Mouse (Mus musculus) kidney, postnatal 36 days (tissue): ENCODE measurements around the gene Hk2.

Source experiments
- DNase-seq, 2 experiments: peaks; one replicate each; pipeline ENCODE4 v3.0.0; 2021 to 2022; ENCODE audit warnings: mixed read lengths in 2 of 2

Hk2 gene

DNA sequence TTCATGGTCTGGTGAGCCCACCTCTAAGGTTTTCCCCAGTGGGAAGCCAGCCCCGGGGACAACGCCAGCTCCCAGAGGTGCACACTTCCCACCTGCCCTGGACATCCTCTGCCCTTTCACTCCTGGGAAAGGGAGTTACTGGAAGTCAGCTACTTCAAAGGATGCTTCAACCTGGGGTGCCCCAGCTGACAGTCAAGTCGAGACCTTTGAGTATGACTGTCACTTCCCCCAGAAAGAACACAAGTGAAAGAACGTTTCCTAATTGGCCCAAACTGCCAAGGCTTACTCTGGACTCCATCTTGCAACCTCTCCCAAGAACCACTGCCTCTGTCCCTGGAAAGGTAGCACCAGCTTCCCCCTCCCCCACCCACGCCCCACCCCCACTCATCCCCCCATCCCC is 4.5 kb downstream of the Hk2 start:
- DNase-seq = no peak

DNA sequence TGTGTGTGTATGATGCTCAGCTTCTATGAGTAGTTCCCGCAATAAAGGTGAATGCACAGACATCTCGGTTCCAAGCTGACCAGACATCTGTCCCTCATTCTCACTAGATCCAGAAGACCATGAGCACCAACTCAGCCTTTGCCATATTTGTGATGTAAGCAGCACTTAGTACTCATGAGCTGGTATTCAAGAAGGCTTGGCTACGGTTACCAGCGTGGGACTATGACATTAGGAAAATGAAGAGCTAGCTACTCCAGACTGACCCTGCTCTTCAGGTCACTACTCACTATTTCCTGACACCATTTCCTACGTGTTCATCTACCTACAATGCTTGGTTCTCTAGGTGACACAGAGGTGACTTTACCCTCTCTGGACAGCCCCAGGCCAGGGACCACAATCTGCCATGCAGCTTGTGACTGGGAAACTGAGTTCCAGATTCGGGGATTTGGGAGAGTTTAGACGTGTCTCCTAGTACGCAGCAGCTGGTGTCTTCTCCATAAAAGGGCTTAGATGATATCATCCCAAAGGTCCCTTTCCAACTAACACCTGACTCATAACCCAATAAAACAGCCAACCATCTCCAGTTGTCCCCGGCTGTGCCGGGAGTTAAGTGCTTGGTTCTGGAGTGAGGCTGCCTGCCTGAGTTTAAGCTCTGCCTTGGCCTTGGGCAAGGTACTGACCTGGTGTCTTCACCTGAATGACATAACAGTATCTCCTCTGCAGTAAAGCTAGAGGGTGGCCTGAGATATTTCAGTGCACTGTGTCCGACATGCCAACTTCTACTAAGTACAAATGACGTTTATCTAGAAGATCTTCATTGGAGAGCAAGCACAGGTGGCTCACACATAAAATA is 6.3 kb downstream of the Hk2 start:
- DNase-seq = no peak

DNA sequence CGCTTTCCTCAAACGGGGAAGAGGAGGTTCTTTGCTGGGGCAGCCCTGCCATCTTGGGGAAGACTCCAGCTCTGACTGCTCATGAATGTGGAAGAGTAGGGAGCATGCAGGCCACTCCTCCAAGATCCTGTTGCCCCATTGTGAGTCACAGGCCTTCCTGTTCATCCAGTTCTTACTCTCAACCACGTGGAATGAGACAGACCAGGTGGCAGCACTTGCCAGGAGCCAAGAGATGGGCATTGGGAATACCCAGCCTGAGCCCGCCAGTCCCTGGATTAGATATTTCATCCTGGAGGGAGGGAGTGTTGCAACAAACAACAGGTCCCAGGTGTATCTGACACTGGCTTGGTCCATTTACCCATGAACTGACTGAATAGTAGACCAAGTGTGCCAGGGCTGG is 7.6 kb downstream of the Hk2 start:
- DNase-seq = no peak

DNA sequence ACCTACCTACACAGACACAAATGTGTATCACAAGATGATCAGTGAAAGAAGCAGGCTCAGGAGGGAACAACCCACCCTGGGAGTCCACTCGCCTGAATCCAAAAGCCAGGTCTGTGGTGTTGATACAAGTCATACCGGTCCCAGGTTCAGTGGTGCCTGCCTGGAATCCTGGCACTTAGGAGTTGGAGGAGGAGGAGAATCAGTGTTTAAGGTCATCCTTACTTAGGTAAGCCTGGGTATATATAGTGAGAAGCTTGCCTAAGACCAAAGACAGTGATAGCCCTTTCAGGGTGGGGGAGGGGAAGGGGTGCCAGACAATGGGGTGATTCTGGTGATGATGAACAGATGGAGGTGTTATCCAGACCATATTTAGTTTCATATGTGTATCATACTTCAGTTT is 9.0 kb downstream of the Hk2 start:
- DNase-seq = no peak

DNA sequence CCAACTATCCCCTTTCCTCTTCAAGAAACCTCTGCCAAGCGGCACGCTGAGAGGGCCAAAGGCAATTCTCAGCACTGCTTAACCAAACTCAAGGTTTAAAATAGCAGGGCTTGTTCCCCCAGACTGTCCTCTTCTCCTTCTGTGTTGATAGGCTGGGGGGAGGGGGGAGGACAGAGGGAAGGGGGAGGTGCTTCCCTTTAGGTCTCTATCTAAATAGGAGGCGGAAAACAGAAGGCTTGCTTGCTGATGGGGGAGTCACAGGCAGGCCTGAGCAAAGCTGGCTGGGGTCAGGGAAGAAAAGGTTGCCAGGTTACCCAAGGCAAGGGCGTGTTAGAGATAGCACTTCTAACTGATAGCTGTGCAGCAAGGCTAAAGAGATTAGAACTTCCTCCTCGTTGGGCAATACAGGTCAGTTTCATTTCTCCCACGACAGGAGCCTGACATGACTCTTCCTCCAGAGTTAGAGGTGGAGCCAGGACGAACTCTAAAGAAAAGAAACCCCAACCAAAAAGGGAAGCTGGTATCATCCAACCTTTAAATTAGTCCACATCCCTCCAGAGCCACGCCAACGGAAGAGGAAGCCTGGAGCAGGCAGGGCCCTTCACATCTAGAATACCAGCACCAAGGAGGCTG is 10.3 kb downstream of the Hk2 start:
- peak in 1 of 2 experiments; percentile 3 for DNase-seq

DNA sequence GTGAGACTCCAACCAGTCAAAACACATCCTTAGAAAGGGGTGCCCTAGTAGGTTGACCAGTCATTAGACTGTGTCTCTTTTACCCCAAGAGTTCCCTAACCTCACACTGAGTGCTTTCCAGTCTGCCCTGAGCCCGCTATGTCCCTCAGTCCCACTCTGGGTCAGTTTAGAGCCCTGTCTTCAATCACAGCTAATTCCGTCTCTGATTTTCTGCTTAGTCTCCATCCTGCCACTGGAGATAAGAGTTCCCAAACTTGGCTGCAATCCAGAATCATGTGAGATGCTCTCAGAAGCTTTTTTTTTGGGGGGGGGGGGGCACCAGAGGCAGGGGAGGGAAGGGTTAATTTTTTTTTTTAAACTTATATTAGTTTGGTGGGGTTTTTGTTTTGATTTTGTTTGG is 11.5 kb downstream of the Hk2 start:
- DNase-seq = no peak

DNA sequence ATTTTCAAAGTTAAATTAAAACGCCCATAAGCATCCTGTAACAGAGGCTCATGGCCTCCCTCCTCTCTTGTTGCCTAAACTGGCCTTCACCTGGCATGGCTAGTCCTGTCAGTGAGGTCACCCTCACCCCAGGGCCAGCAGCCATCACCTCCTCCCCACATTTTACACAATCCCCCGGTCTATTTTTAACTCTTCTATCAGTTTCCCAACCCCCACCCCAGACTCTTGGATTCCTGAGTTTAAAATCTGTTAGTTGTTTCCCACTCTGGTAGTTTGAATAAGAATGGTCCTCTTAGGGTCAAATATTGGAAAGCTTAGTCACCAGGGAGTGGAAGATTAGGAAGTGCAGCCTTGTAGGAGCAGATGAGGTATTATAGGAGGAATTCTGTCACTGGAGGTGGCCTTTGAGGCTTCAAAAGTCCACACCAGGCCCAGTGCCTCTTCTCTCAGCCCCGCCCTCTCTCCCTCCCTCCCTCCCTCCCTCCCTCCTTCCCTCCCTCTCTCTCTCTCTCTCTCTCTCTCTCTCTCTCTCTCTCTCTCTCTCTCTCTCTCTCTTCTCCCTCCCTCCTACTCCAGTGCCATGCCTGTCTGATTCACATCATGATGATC is 13.4 kb downstream of the Hk2 start:
- no peak for DNase-seq

DNA sequence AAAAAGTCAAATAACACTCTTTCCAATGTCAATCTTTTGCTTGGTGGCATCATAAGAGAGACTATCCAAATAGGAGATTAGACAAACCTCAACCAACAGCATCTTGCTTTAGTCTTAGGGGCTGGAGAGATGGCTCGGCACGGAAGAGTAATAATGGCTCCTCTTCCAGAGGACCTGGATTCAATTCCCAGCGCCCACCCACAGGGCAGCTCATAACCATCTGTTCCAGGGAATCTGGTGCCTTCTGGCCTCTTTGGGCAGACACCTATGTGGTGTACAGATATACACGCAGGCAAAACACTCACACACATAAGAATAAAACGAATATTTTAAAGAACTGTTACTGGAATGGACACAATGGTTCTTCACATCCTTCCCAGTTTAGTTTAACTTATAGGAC is 15.0 kb downstream of the Hk2 start:
- DNase-seq = no peak

DNA sequence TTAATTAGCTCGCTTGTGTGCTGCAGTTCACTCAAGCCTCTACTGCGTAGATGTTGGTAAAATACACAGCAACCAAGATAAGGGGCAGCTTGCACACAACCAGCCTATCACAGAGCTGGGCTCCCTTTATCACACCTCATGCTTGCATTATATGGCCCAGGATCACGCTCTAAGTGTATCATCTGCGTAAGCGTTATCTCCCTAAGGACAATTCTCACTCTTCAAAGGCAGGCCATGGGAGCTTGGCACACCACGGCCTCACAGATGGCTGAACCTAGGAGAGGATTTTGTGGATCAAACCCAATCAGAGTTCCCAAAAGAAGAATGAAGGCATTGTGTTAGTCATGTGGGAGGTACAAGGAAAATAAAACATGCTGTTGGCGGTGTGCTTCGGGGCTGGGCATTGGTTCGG is 17.4 kb downstream of the Hk2 start:
- no peak for DNase-seq

DNA sequence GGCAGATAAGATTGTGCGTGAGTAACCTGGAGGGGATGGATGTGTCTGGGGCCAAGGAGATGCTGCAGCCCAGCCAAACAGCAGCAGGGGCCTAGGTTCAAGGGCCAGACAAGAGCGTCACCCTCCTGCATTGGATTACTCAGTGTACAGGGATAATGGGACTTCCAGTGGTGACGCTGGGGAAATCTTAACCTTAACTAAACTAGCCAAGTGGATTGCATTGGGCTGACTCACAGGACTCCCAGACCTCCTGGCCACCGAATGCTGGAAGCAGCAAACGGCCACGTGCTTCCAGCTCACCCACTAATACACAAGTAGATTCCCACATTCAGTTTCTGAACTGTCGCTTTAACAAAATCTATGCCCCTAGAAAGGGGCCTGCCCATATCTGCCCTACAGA is 18.0 kb downstream of the Hk2 start:
- DNase-seq = no peak

DNA sequence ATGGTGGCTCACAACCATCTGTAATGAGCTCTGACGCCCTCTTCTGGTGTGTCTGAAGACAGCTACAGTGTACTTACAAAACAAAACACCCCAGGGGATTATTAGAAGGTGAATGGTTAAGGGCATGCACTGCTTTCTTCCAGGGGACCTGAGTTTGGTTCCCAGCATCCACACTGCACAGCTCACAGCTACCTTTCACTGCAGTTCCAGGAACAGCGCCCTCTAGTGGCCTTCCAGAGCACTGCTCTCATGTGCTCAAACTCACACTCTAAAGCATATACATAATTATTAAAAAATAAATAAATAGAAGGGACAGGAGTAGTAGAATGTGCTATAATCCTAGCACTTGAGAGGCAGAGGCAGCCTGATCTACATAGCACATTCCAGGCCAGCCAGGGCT is 18.9 kb downstream of the Hk2 start:
- no peak for DNase-seq

DNA sequence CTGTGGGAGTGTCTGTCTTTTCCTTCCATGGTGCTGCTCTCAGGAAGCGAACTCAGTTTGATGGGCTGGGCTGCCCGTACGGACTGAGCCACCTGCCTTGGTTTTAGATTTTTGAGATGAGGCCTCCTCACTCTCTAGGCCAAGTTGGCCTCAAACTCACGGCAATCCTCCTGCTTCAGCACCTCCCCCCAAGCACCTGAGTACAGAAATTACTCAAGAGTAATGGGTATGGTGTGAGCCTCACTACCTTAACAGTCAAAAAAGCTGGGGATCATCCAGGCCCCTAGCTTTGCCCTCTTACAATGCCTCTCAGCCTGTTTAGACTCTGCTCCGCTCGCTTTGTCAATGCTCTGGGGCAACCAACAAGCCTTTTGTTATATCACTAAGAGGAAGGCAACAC is 19.5 kb downstream of the Hk2 start:
- DNase-seq = no peak

DNA sequence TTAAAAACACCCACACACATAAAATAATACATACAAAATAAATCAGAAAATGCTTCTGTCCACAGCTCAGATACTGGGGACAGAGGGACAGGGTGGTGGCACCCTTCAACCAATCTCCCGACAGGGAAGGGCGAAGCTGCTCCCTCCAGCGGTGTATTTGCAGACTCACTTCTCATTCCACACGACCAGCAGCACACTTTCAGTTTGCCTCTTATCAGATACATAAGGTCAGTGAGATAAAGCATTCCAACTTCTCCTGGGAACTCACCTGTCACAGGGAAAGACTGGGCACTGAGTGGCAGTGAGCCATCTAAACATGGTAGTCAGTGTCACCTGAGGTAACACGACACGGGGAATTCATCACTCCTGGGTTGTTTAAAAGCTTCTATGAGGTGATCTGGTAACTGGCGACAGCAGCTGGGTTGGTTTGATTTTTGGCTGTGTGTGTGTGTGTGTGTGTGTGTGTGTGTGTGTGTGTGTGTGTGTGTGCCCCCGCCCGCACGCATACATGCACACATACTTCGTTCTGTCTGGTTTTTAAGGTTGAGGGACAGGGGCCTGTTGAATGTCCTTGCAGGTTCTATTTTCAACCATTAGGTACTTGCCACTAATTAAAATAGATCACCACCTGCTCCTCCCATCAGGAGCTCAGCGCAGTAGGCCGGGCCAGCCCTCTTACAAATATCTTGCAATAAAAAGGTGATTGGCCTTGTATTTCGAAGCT is 20.5 kb downstream of the Hk2 start:
- no peak for DNase-seq

DNA sequence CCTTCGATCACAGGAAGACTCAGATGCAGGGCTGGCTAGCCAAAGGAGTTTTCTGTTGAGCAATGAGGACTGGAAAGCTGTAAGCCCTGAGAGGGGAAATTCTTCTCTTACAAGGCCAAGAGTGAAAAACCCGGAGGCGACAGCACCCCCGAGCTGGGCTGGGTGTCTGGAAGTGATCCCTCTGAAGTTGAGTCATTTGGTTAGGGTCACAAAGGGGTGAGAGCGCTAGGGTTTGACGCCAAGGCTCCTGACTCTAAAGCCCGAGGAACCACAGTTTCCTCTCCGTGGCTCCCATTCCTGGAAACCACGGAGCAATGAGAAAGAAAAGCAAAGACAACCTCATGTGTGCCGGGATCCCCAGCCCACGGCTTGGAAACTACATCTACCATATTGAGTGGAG is 21.2 kb downstream of the Hk2 start:
- DNase-seq = no peak

DNA sequence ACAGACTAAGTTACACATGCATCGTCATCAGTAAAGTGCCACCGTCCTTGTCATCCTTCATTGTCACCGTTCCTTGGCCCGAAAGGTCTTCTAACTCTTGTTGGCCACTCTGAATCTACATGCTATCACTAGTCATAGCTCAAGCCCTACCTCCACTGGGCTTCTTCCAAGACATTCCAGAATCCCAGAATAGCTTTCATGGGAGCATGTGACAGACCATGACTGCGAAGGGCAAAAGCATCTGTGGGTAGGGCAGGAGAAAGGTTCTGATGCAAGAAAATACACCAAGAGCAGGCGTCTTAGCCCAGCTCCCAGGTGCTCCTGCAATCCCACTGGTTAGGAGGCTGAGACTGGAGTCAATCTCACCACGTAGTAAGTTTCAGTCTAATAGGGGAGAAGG is 22.5 kb downstream of the Hk2 start:
- no peak for DNase-seq

DNA sequence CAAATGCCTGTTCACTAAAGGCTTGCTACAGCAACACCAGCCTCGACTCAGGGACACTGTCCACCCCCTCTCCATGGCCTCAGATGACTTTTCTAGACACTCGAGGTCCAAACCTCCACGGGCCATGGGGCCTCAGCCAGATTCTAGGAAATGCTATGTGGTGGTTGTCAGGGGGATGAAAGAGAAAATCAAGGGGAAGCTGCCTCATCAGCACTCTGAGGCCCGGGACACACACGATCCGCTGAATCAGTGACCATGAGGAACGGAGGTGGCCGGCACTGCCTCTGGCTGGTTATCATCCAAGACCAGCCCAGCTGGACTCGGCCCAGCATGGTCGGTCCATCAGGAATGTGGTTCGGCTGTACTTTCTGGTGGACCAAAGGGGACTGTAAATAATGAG is 23.2 kb downstream of the Hk2 start:
- peak in 1 of 2 experiments; percentile 32 for DNase-seq

DNA sequence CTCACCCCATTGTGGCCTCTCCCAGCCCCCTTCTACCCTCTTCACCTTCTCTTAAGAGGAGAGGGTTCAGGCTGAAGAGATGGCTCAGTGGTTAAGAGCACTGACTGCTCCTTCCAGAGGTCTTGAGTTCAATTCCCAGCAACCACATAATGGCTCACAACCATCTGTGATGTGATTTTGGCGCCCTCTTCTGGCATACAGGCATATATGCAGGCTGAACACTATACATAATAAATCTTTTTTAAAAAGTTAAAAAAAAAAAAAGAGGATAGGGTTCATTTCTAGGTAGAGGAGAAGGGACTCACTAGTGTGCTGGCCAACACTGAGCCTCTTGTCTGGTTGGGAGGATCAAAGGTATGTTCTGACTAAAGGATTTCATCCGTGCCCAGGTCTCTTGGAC is 24.2 kb downstream of the Hk2 start:
- no peak for DNase-seq

DNA sequence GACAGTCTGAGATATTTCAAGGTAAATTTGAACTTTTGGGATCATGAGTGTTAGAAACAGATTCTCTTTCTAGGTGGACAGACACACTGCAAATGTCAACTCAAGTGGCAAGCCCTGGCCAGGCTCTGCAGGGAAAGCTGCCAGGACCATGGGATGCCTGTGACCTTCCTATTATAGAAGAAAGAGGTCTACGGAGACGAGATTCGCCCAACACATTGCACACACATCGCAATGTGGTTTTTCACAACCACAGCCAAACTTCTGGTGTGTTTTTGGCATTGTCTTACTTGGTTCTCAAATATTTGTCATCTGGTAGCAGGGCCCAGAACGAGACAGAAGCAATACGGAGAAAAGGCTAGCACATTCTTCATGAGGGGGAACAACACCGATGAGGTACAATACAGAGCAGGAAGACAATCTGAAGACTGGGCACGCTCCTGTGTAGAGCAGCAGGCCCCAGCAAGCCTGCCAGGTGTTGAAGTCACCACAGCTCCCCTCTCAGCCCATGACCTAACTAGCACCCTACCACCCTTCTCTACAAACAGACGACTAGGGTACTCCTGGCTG is 26.1 kb downstream of the Hk2 start:
- no peak for DNase-seq

DNA sequence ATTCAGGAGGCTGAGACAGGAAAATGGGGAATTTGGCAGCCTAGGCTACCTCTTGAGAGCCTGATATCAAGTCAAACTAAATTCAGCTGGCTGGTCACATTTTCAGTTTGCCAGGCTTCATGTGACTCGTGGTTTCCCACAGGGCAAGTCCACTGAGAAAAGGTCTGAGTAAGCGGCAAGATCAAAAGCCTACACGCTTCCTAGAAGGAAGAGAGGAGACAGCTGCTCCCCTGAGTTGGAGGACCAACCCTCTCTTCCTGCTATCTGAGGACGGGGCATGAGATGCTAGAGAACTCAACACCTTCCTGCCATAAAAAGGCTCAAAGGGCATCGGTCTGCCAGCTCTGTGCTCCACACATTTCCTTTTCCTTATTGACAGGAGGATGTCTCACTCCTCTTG is 27.2 kb downstream of the Hk2 start:
- no peak for DNase-seq

DNA sequence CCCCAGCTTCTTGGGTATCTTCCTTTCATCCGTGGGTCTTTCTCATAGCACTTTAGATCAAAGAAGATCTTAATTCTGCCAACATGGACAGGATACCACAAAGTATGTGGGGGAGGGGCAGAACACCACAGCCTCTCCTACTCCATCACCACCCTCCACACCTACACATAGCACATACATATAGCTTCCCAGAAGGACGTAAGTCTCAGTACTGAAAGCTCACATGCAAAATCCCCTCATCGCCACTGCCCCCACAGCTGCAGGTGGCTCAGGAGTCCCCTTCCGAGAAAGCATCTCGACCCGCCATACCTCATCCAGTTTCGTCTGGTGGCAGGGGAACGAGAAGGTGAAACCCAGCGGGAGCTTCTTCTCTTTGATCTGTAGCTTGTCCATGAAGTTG is 29.7 kb downstream of the Hk2 start:
- DNase-seq = no peak

DNA sequence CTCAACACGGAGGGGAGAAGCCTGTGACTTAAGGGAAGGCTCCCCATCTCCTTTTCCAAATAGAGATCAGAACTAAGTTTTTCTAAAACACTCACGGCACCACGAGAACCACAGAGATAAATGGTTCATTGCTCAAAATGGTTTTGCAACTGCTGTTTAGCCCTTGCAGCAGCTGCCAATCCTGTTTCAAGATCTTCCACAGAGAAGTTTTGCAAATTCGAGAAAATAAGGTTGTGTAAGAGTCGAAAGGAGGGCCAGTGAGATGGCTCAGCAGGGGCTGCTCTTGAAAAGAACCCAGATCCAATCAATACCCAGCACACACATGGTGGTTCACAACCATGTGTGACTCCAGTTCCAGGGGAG is 32.8 kb downstream of the Hk2 start:
- no peak for DNase-seq

DNA sequence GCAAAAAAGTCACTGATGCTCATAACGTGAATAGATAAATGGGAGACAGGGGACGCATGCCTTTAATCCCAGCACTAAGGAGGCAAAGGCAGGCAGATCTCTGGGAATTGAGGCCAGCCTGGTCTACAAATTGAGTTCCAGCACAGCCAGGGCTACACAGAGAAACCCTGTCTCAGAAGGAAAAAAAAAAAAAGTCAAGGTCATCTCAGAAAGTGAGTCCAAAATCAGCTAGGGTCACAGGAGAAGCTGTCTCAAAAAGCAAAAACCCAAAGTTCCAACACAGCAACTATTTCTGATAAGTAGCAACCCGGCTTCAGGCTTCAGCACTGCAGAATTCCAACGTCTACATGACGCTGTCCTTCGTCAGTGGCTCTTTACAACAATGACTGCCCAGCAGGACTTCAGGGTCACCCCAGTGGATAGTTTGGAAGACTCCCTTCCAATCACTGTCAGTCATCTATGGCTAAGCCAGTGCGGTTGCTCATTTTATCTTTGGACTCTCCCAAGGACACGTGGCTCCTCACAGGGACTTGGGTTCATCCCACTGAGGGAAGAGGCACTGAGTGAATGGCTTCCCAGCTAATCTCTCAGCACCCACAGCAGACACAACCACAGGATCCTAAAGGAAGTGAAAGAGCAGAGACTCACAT is 33.3 kb downstream of the Hk2 start:
- DNase-seq = no peak

DNA sequence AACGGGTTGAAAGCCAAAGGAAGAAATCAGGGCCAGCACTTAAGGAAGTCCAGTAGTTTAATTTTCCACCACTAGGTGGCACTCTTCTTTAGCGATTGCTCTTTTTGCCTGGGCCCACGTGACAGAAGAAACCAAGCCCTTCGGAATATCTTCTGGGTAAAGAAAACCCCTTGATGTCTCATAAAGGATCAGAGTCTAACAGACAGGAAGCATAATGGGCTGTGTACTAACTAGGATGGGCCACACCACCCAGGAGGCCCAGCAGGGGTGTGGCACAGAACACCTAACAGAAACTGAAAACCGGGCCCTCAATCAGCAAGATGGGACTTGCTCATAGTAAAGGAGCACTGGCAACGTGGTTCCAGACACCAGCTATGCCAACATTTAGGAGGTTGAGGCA is 34.0 kb downstream of the Hk2 start:
- DNase-seq = peak; percentile 58 to 60
